Mouse (Mus musculus) midbrain, embryonic 14.5 days (tissue): ENCODE measurements at regions not wholly inside any gene's neighbourhood (a gene's known extent, or its start where the extent isn't known, plus 50 kb on each side); places are given as distances from the start of the nearest gene placed in this dataset.

Source experiments
- ATAC-seq: fragments of 200-750 bp; cut with Nextera tagmentation; 2 replicates; pipeline ENCODE4 v1.8.0; 2017; ENCODE audit warnings: moderate number of reproducible peaks, moderate library complexity; ENCODE audit not compliant: low FRiP score, low TSS enrichment
- DNase-seq: peaks from one replicate; pipeline ENCODE4 v3.0.0-alpha.2; 2015
- H3K27ac ChIP-seq: fragments of 300-500 bp; sonication (generic); replicated peaks from 2 replicates; pipeline ENCODE4 v1.5.1; 2014; ENCODE audit warnings: mild to moderate bottlenecking, low read depth, low read length, moderate library complexity
- H3K27me3 ChIP-seq: fragments of 300-500 bp; sonication (generic); 2 replicates; pipeline ENCODE4 v1.6.1; 2014; ENCODE audit warnings: low read length, control low read depth, mixed read lengths; ENCODE audit not compliant: control insufficient read depth, insufficient read depth
- H3K36me3 ChIP-seq: fragments of 300-500 bp; sonication (generic); 2 replicates; pipeline ENCODE4 v1.6.1; 2014; ENCODE audit warnings: low read length, control low read depth; ENCODE audit not compliant: control insufficient read depth, insufficient read depth
- H3K4me1 ChIP-seq: fragments of 300-500 bp; sonication (generic); 2 replicates; pipeline ENCODE4 v1.6.1; 2014; ENCODE audit warnings: mild to moderate bottlenecking, antibody characterized with exemption, low read length, control low read depth; ENCODE audit not compliant: control insufficient read depth, insufficient read depth
- H3K4me2 ChIP-seq: fragments of 300-500 bp; sonication (generic); 2 replicates; pipeline ENCODE4 v1.6.1; 2014; ENCODE audit warnings: mild to moderate bottlenecking, low read length, moderate library complexity
- H3K4me3 ChIP-seq: fragments of 300-500 bp; sonication (generic); replicated peaks from 2 replicates; pipeline ENCODE4 v1.5.1; 2014; ENCODE audit warnings: low read depth, low read length
- H3K9ac ChIP-seq: fragments of 300-500 bp; sonication (generic); replicated peaks from 2 replicates; pipeline ENCODE4 v1.6.1; 2014; ENCODE audit warnings: mild to moderate bottlenecking, low read length, moderate library complexity
- H3K9me3 ChIP-seq: fragments of 300-500 bp; sonication (generic); 2 replicates; pipeline ENCODE4 v1.6.1; 2016; ENCODE audit warnings: low read length, control low read depth, mixed read lengths; ENCODE audit not compliant: control insufficient read depth
- WGBS: fragments of 180-500 bp; shearing (Covaris S2); extraction: QIAGEN DNeasy Blood & Tissue Kit; methylation state at CpG from one replicate; pipeline ENCODE4 v1.1.7; 2014; 5-methylcytosine and 5-hydroxymethylcytosine counted together

DNA sequence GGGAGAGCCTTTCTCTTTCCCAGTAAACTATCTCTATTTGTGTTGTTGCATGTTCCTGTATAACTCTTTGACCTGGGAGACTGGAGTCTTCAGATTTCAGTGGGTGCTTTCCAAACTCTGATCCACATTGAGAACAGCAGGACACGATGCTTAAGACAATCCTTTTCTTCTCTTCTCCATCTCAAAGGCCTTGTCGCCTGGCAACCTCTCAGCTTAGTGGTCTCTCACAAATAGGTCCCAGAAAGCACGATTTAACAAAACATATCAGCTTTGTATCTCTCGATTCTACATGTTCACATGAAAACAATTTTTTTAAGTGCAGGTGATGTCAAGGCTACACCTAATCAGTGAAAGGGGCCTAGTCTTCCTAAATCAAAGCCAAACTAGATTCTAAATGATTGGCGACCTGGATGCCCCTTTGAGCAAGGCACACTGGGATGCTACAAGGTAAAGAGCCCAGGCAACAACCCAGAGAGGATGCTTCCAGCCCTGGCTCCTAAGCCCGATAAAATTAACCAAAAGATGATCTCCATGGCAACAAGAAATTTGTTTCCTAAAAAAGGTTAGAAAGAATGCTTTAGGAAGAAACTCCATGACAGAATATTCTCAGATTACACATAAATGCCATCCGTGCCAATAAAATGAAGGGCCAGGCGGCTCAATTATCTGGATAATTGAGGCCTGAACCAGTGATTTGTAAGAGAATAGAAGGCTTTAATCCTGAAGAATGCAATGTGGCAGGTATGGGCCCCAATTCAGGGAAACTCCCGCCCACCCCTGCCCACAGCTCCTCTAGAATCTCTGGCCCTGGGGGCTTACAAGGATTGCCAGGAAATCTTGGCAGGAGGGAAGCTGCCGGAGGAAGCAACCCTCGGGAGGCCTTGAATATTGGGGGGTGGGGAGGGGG is 157.8 kb downstream of the Mycn start:
- no peaks in the 10 kb centered on the region for H3K36me3 ChIP-seq
- ATAC-seq (no peak), DNase-seq (peak; percentile 45)
- no peak overlapping the region for H3K9ac ChIP-seq
- peaks cover 22% of the 10 kb centered on the region for H3K4me1 ChIP-seq
- no peak overlapping the region for H3K4me2 ChIP-seq
- no peaks in the 10 kb centered on the region for H3K9me3 ChIP-seq
- H3K4me3 ChIP-seq: no peak overlapping the region
- H3K27me3 ChIP-seq: peaks cover 17% of the 10 kb centered on the region; the same call in 1 of the 2 replicates
- 6% methylated on average over 11 of the region's 11 CpGs for WGBS
- no peak overlapping the region for H3K27ac ChIP-seq

DNA sequence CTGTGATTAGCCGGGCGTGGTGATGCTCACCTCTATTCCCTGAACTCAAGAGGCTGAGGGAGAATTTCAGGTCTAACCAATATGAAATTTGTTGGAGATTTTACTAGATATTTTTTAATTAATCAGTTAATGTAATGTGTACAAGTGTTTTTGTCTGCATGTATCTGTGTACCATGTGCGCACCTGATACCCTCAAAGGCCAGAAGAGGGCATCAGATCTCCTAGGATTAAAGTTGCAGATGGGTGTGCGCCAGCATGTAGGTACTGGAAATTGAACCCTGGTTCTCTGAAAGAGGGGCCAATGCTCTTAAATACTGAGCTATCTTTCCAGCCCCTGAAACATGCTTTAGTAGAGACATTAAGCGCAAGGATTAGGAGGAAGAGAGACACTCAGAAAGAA is 160.2 kb downstream of the Mycn start:
- Histone ChIP-seq H3K27me3 (peaks cover 3% of the 10 kb centered on the region; the same call in 1 of the 2 replicates), H3K4me1 (peaks cover 11% of the 10 kb centered on the region), H3K9me3 (no peaks in the 10 kb centered on the region), H3K4me3 (no peak overlapping the region), H3K27ac (no peak overlapping the region), H3K4me2 (no peak overlapping the region), H3K36me3 (no peaks in the 10 kb centered on the region), H3K9ac (no peak overlapping the region)
- 99% methylated on average over 5 of the region's 5 CpGs for WGBS
- DNase-seq (no peak), ATAC-seq (no peak)

DNA sequence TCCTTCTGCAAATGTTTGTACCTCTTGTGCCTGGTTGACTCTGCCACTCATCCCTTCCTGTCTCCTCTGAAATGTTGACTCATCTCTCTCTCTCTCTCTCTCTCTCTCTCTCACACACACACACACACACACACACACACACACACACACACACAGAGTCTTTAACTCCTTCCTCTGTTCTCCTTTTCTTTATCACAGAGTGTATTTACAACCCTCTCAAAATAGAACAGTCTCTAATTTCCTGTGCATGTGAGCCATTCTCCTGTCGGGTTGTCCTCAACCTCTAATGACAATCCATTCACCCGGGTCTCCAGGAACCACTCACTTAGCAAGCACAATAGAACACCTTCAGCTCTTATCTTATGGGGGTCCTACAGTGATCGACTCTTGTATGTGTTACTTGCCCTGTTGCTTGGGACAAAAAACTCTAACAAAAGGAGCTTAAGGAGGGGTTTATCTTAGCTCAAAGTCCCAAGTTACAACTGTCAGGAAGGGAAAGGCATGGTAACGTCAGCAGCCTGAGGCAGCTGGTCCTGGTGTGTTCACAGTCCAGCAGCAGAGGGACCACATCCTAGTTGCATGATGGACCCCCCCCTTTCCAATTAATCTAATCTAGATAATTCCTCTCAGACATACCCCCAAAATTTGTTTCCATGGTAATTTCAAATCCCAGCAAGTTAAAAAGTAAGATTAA is 163.0 kb downstream of the Mycn start:
- H3K9me3 ChIP-seq: no peaks in the 10 kb centered on the region
- no peak overlapping the region for H3K4me3 ChIP-seq
- no peaks in the 10 kb centered on the region for H3K27me3 ChIP-seq
- DNase-seq (no peak), ATAC-seq (no peak)
- peaks cover 1% of the 10 kb centered on the region; the same call in 1 of the 2 replicates for H3K4me1 ChIP-seq
- H3K9ac ChIP-seq: no peak overlapping the region
- no peak overlapping the region for H3K27ac ChIP-seq
- H3K36me3 ChIP-seq: no peaks in the 10 kb centered on the region
- 20% methylated on average over 4 of the region's 4 CpGs for WGBS
- no peak overlapping the region for H3K4me2 ChIP-seq

DNA sequence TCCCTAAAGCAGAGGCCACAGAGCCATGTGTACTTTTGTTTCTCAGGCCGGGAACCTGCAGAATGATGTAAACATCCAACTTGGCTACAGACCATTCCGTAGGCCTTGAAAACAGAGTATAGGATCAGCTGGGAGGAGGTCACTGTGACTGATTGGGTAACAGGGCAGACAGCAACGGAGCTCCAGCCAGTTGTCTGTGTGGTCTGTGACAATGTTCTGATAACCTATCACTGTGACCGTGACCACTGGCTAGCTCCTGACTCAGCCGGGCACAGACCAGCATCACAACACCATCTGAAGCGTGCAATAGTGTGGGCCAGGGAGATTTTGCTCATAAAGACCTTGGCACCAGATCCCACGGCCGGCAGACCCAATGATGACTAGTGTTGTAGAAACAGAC is 164.3 kb downstream of the Mycn start:
- H3K4me3 ChIP-seq: no peak overlapping the region
- no peak overlapping the region for H3K4me2 ChIP-seq
- H3K27ac ChIP-seq: no peak overlapping the region
- H3K27me3 ChIP-seq: no peaks in the 10 kb centered on the region
- no peaks in the 10 kb centered on the region for H3K36me3 ChIP-seq
- no peak for DNase-seq
- no peak for ATAC-seq
- 87% methylated on average over 8 of the region's 8 CpGs for WGBS
- no peak overlapping the region for H3K9ac ChIP-seq
- H3K4me1 ChIP-seq: no peaks in the 10 kb centered on the region
- H3K9me3 ChIP-seq: no peaks in the 10 kb centered on the region

DNA sequence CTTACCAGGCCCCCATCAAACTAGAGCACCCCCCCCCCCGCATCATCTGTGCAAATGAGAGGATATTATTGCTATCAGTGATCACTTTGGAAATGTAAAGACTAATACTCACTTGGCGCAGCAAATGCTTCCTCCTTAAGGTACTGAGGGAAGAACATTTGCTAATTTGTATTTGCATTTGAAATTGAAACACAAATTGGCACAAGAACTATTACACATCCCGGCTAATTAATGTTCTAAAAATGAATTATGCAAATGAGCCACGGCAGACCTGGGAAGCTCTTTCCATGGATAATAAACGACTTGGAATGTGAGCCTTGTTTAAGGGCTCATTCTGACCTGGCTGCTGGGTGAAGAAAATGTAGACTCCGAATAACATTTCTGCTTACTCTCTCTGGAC is 164.9 kb downstream of the Mycn start:
- Histone ChIP-seq H3K9ac (no peak overlapping the region), H3K27me3 (no peaks in the 10 kb centered on the region), H3K9me3 (no peaks in the 10 kb centered on the region), H3K4me2 (no peak overlapping the region), H3K36me3 (no peaks in the 10 kb centered on the region), H3K4me1 (no peaks in the 10 kb centered on the region), H3K27ac (no peak overlapping the region), H3K4me3 (no peak overlapping the region)
- 70% methylated on average over 6 of the region's 6 CpGs for WGBS
- no peak for DNase-seq
- no peak for ATAC-seq

DNA sequence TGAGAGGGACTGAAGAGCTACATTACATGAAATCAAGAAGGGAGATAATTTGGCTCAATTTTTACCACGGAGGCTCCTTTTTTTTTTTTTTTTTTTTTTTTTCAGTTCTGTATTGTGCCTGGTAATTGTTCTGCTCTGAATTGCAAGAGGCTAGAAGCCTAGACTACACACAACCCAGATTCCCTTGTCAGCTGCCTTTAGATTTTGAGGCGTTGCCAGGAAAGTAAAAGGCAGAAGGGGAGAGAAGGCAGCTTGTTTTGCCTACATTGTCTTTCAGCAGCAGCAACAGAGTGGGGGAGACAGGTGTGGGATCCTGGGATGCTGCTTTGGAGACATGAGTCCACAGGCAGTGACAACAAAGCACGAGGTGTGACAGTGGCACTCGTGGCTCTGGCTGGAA is 170.7 kb downstream of the Mycn start:
- ATAC-seq: no peak
- 52% methylated on average over 4 of the region's 4 CpGs for WGBS
- H3K4me2 ChIP-seq: no peak overlapping the region

DNA sequence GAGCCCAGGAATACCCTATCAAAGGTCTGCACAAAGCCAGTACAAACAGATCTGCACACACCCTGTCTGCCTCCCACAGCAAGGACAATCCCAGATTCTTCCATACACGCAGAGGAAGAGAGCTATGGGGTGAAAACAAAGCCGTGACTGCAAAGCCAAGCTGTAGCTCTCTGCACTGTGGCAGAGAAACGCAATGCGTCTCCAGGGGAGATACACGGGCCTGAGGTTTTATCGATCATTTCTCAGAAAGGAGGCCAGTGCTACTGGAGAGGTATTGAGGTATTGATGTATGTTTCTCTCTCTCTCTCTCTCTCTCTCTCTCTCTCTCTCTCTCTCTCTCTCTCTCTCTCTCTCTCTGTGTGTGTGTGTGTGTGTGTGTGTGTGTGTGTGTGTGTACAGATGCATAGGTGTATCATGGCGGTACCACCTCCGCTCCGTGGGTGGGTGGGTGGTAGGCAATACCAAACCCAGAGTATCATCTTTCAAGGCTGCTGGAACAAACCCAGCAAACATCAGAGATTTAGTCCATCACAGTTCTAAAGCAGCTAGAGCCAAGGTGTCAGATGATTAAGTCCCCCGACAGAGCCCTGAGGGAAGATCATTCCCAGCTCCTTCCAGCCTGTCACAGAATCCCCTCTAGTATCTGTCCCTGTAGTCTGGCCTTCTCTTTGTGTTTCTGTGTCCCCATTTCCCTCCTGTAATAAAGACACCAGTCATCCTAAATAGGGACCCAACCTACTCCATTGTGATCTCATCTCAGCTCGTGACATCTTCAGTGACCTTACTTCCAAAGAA is 175.0 kb downstream of the Mycn start:
- Histone ChIP-seq H3K27me3 (no peaks in the 10 kb centered on the region), H3K9me3 (no peaks in the 10 kb centered on the region), H3K4me2 (no peak overlapping the region), H3K9ac (no peak overlapping the region), H3K4me3 (no peak overlapping the region), H3K27ac (no peak overlapping the region; the same call in 1 of the 2 replicates), H3K36me3 (no peaks in the 10 kb centered on the region), H3K4me1 (peaks cover 18% of the 10 kb centered on the region)
- whole genome bisulfite sequencing: 54% methylated on average over 11 of the region's 11 CpGs
- DNase-seq: peak; percentile 34
- ATAC-seq: no peak

More for the DNA sequence above, 170.7 kb downstream of the Mycn start:
- no peaks in the 10 kb centered on the region for H3K9me3 ChIP-seq
- H3K27ac ChIP-seq: no peak overlapping the region
- no peaks in the 10 kb centered on the region for H3K36me3 ChIP-seq
- H3K27me3 ChIP-seq: no peaks in the 10 kb centered on the region
- H3K9ac ChIP-seq: no peak overlapping the region
- no peak overlapping the region for H3K4me3 ChIP-seq
- H3K4me1 ChIP-seq: peaks cover 12% of the 10 kb centered on the region; the same call in 1 of the 2 replicates
- DNase-seq: no peak

DNA sequence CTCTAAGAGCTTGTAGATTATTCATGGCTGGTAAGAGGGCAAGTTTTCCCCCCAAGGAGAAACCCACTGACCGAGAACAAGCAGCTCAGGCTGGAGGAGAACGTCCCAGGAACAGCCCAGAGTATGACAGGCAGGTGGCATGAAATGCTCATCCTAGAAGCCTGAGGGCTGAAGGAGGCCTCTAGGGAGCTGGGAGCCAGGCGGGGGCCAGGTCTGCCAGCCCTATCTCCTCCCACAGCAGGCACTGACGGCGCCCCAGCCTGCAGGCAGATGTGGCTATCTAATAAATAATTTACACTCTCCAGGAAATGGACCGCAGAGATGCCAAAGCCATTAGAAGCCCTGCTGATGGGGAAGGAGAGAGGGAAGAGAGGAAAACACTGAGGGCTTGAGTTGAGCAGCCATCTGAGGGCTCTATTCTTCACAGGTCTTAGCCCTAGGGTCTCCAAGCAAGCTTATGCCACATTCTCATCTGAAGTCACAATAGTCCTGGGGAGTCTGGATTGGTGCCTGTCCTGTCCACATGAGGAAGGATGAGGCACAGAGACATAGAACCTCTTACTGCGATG is 176.1 kb downstream of the Mycn start:
- Histone ChIP-seq H3K27ac (no peak overlapping the region), H3K4me1 (peaks cover 18% of the 10 kb centered on the region), H3K36me3 (no peaks in the 10 kb centered on the region), H3K4me2 (no peak overlapping the region), H3K4me3 (no peak overlapping the region), H3K9me3 (no peaks in the 10 kb centered on the region), H3K9ac (no peak overlapping the region), H3K27me3 (no peaks in the 10 kb centered on the region)
- peak; percentile 59; the same call in 1 of the 2 replicates for ATAC-seq
- DNase-seq: peak; percentile 59
- WGBS: 38% methylated on average over 7 of the region's 7 CpGs
